Mouse (Mus musculus) midbrain, postnatal 0 days (tissue): ENCODE measurements around the gene Aldh3b2. TPM values are rescaled to one million over a fixed set of nuclear protein-coding genes. Genes with fewer than 3 reads are reported as not detected.

Experiments
- ATAC-seq: fragments of 200-750 bp; cut with Nextera tagmentation; 2 replicates; pipeline ENCODE4 v1.8.0; 2017; ENCODE audit warnings: moderate number of reproducible peaks, mild to moderate bottlenecking, moderate TSS enrichment, moderate library complexity; ENCODE audit not compliant: low FRiP score
- DNase-seq: peaks from one replicate; pipeline ENCODE4 v3.0.0-alpha.2; 2015; ENCODE audit warnings: low spot score
- H3K27ac ChIP-seq: fragments of 300-500 bp; sonication (generic); 2 replicates; pipeline ENCODE4 v1.5.1; 2014; ENCODE audit warnings: low read depth, mild to moderate bottlenecking, low read length, mixed read lengths
- H3K27me3 ChIP-seq: fragments of 300-500 bp; sonication (generic); 2 replicates; pipeline ENCODE4 v1.6.1; 2014; ENCODE audit warnings: low read length, control low read depth, mixed read lengths; ENCODE audit not compliant: insufficient read depth
- H3K36me3 ChIP-seq: fragments of 300-500 bp; sonication (generic); 2 replicates; pipeline ENCODE4 v1.6.1; 2014; ENCODE audit warnings: low read length, control low read depth, mixed read lengths; ENCODE audit not compliant: insufficient read depth
- H3K4me1 ChIP-seq: fragments of 300-500 bp; sonication (generic); 2 replicates; pipeline ENCODE4 v1.6.1; 2014; ENCODE audit warnings: mild to moderate bottlenecking, control low read depth, antibody characterized with exemption, low read length, mixed read lengths; ENCODE audit not compliant: insufficient read depth
- H3K4me2 ChIP-seq: fragments of 300-500 bp; sonication (generic); 2 replicates; pipeline ENCODE4 v1.6.1; 2014; ENCODE audit warnings: low read depth, mild to moderate bottlenecking, low read length, mixed read lengths; ENCODE audit not compliant: poor library complexity, severe bottlenecking
- H3K4me3 ChIP-seq: fragments of 300-500 bp; sonication (generic); 2 replicates; pipeline ENCODE4 v1.5.1; 2014; ENCODE audit warnings: low read depth, mild to moderate bottlenecking, low read length, moderate library complexity
- H3K9ac ChIP-seq: fragments of 300-500 bp; sonication (generic); replicated peaks from 2 replicates; pipeline ENCODE4 v1.6.1; 2014; ENCODE audit warnings: mild to moderate bottlenecking, low read length, moderate library complexity, mixed read lengths; ENCODE audit not compliant: poor library complexity, severe bottlenecking
- H3K9me3 ChIP-seq: fragments of 300-500 bp; sonication (generic); 2 replicates; pipeline ENCODE4 v1.6.1; 2016; ENCODE audit warnings: low read length, control low read depth
- CTCF ChIP-seq: IDR thresholded peaks from 2 replicates; pipeline ENCODE4 v1.5.1; 2016; ENCODE audit warnings: antibody characterized with exemption, mild to moderate bottlenecking
- WGBS: fragments of 180-500 bp; shearing (Covaris S2); extraction: QIAGEN DNeasy Blood & Tissue Kit; methylation state at CpG from one replicate; pipeline ENCODE4 v1.1.7; 2014; 5-methylcytosine and 5-hydroxymethylcytosine counted together
- polyA plus RNA-seq: library from polyadenylated mRNA; unstranded; fragments of >200 nt; fragmentation: Nextera tagmentation; extraction: Ambion mirVana; gene quantifications from 2 replicates; pipeline ENCODE4 v1.2.1, GENCODE M21; 2015
- total RNA-seq: library from RNA; depleted of rRNA; stranded (reverse); fragments of >200 nt; gene quantifications from 2 replicates; pipeline ENCODE4 v1.2.3, GENCODE M21; 2014

Gene Aldh3b2
- total and polyA plus RNA-seq, 2 experiments from 2014 or later: 2.4 to 2.6 TPM

DNA sequence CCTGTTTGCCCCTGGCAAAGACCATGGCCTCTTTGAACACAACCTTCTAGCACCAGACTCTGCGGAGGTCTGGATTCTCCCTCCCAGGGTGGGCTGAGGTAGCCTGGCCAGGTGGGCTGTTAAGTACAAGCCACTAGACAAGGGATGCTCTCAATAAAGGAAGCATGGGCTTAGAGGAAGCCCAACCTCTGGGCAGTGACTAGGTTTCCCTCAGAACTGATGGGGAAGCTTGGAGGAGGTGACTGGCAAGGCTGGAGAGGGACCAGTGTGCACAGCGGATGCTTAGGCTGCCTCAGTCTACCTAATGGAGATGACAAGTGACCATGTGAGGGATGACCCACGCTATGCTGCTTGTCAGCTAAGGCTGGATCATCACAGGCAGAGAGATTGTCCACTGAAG lies 19.8 kb downstream of the Aldh3b2 start:
- Histone ChIP-seq H3K9me3 (no peaks in the 10 kb centered on the region), H3K27me3 (no peaks in the 10 kb centered on the region), H3K27ac (no peak overlapping the region), H3K4me1 (no peaks in the 10 kb centered on the region), H3K9ac (no peak overlapping the region), H3K4me2 (no peak overlapping the region), H3K4me3 (no peak overlapping the region), H3K36me3 (no peaks in the 10 kb centered on the region)
- WGBS: 77% methylated on average over 3 of the region's 3 CpGs
- DNase-seq (no peak), ATAC-seq (no peak)
- TF ChIP-seq CTCF: no peak

DNA sequence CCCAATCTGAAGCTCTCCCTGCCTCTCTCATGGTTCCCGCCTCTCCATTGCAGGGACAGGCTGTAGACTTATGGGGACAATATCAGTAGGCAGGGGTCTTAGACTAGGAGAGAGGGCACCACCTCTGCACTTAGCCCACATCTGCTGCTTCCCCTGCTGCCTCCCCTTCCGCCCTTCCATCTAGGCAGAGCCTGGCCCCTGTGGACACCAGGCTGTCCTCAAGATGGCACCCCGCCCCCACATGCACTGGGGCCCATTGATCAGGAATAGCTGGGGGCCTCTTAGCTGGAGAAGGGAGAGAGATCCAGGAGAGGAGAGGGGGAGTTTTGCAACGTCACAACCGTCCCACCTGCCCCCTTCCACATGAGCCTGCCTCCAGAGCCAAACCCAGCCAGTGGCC lies 20.3 kb downstream of the Aldh3b2 start, which contains the start of gene Tbx10:
Gene Tbx10, plus strand, starts transcription at position 337 of the 400 bp plus-strand sequence.
- TF ChIP-seq CTCF: no peak
- Histone ChIP-seq H3K9ac (no peak within 1 kb of the TSS), H3K9me3 (no peaks in the 10 kb centered on the region), H3K4me3 (no peak within 1 kb of the TSS), H3K4me1 (no peaks in the 10 kb centered on the region), H3K36me3 (no peaks in the 10 kb centered on the region), H3K27me3 (no peaks in the 10 kb centered on the region), H3K27ac (no peak within 1 kb of the TSS), H3K4me2 (no peak within 1 kb of the TSS)
- 63% methylated on average over 5 of the region's 5 CpGs for WGBS
- ATAC-seq (no peak), DNase-seq (no peak)

DNA sequence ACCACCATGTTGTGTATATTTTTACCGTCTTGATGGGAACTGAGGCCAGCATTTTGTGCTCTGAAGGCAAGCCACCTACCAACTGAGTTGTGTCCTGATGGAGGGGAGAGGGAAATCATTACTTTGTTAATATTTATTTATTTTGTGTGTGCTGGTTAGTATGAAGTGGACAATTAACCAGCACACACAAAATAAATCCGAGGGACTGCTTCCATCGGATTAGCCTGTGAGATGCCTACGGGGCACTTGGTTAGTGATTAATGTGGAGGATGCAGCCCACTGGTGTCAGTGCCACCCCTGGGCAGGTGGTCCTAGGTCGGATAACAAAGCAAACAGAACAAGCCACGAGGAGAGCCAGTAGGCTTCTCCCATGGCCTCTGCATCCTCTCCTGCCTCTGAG lies 22.8 kb downstream of the Aldh3b2 start:
- H3K9ac ChIP-seq: no peak overlapping the region
- H3K4me1 ChIP-seq: no peaks in the 10 kb centered on the region
- no peak overlapping the region for H3K4me3 ChIP-seq
- no peak overlapping the region for H3K27ac ChIP-seq
- H3K36me3 ChIP-seq: no peaks in the 10 kb centered on the region
- no peaks in the 10 kb centered on the region for H3K9me3 ChIP-seq
- DNase-seq (no peak), ATAC-seq (no peak)
- TF ChIP-seq CTCF: no peak
- no peak overlapping the region for H3K4me2 ChIP-seq
- 74% methylated on average over 6 of the region's 6 CpGs for WGBS
- no peaks in the 10 kb centered on the region for H3K27me3 ChIP-seq

DNA sequence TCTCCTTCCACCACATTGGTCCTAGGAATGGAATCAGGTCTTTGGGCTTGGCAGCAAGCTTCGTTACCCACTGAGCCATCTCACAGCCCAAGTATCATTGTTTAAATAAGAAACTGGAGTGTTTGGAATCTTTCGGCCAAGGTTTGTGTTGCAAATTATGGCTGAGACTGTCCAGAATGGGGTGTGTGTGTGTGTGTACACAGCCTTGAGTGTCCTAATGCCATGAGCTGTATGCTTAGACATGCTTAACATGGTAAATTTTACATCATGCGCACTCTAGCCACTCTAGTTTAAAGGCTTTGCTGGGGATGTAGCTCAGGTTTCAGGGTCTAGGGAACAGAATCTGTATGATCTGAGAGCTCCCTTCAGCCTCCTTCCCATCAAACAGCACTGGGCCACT lies 23.4 kb downstream of the Aldh3b2 start:
- H3K4me1 ChIP-seq: no peaks in the 10 kb centered on the region
- no peak for TF ChIP-seq CTCF
- no peaks in the 10 kb centered on the region for H3K36me3 ChIP-seq
- H3K4me3 ChIP-seq: no peak overlapping the region
- ATAC-seq (no peak), DNase-seq (no peak)
- no peaks in the 10 kb centered on the region for H3K9me3 ChIP-seq
- H3K27ac ChIP-seq: no peak overlapping the region
- 89% methylated on average over 3 of the region's 3 CpGs for WGBS
- no peaks in the 10 kb centered on the region for H3K27me3 ChIP-seq
- H3K9ac ChIP-seq: no peak overlapping the region
- H3K4me2 ChIP-seq: no peak overlapping the region

DNA sequence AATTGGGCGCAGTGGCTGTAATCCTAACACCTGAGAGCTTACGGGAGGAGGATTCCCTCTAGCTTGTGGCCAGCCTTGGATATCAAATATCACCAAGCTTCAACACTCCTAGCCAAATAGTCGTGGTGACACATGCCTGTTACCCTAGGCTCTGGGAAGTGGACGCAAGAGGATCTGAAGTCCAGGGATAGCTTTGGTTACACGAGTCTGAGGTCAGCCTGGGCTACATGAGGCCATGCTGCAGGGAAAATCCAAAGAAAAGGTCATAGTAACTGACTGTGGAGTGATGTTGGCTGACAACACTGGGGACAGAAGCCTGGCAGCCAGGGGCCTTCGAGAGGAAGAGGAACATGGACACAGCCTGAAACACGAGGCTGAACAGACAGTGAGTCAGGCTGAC lies 24.0 kb downstream of the Aldh3b2 start:
- WGBS: 78% methylated on average over 7 of the region's 7 CpGs
- ATAC-seq: no peak
- H3K9me3 ChIP-seq: no peaks in the 10 kb centered on the region
- H3K27ac ChIP-seq: no peak overlapping the region
- DNase-seq: no peak
- no peak overlapping the region for H3K4me2 ChIP-seq
- no peaks in the 10 kb centered on the region for H3K27me3 ChIP-seq
- no peak overlapping the region for H3K9ac ChIP-seq
- no peak for TF ChIP-seq CTCF
- no peaks in the 10 kb centered on the region for H3K36me3 ChIP-seq
- H3K4me3 ChIP-seq: no peak overlapping the region
- H3K4me1 ChIP-seq: peaks cover under 1% of the 10 kb centered on the region; the same call in 1 of the 2 replicates

DNA sequence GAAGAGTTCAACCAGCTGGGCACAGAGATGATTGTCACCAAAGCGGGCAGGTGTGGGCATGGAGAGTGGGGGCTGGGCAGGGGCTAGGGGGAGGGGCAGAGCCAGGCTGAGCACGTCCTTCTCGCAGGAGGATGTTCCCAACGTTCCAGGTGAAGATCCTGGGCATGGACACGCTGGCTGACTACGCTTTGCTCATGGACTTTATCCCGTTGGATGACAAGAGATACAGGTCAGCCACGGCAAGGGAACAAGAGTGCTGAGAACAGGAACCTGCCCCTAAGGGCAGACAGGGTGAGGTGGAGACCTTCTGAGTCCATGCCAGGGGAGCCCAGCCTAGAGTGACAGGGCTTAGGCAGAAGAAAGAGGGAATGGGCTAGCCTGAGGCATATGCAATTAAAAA lies 24.6 kb downstream of the Aldh3b2 start:
- Histone ChIP-seq H3K36me3 (no peaks in the 10 kb centered on the region), H3K27ac (no peak overlapping the region), H3K4me2 (no peak overlapping the region), H3K4me1 (peaks cover 7% of the 10 kb centered on the region; the same call in 1 of the 2 replicates), H3K4me3 (no peak overlapping the region), H3K9me3 (no peaks in the 10 kb centered on the region), H3K27me3 (no peaks in the 10 kb centered on the region), H3K9ac (no peak overlapping the region)
- DNase-seq: no peak
- 78% methylated on average over 8 of the region's 8 CpGs for WGBS
- TF ChIP-seq CTCF: no peak
- ATAC-seq: no peak
